Mouse (Mus musculus) stomach, embryonic 15.5 days (tissue): ENCODE results near the gene Lrrn2. TPM values are rescaled to one million over a fixed set of nuclear protein-coding genes. Genes with fewer than 3 reads are reported as not detected.
"Not testable (repeated sequence)": the region's sequence is repeated elsewhere in the genome, so short reads cannot be mapped to it uniquely, and the experiment has no call there.

Source experiments
- ATAC-seq: fragments of 200-750 bp; cut with Nextera tagmentation; 2 replicates; pipeline ENCODE4 v1.8.0; 2017; ENCODE audit warnings: low read depth, moderate number of reproducible peaks, moderate TSS enrichment; ENCODE audit not compliant: insufficient read depth, low FRiP score
- H3K27ac ChIP-seq: fragments of 300-500 bp; sonication (generic); 2 replicates; pipeline ENCODE4 v1.5.1; 2015; ENCODE audit warnings: mild to moderate bottlenecking, inconsistent platforms
- H3K27me3 ChIP-seq: fragments of 300-500 bp; sonication (generic); replicated peaks from 2 replicates; pipeline ENCODE4 v1.6.1; 2015; ENCODE audit warnings: inconsistent platforms
- H3K36me3 ChIP-seq: fragments of 300-500 bp; sonication (generic); 2 replicates; pipeline ENCODE4 v1.6.1; 2015; ENCODE audit warnings: inconsistent platforms
- H3K4me1 ChIP-seq: fragments of 300-500 bp; sonication (generic); 2 replicates; pipeline ENCODE4 v1.6.1; 2015; ENCODE audit warnings: inconsistent platforms
- H3K4me2 ChIP-seq: fragments of 300-500 bp; sonication (generic); 2 replicates; pipeline ENCODE4 v1.6.1; 2015; ENCODE audit warnings: mild to moderate bottlenecking, inconsistent platforms
- H3K4me3 ChIP-seq: fragments of 300-500 bp; sonication (generic); replicated peaks from 2 replicates; pipeline ENCODE4 v1.5.1; 2015; ENCODE audit warnings: inconsistent platforms
- H3K9ac ChIP-seq: fragments of 300-500 bp; sonication (generic); 2 replicates; pipeline ENCODE4 v1.6.1; 2015; ENCODE audit warnings: inconsistent platforms
- H3K9me3 ChIP-seq: fragments of 300-500 bp; sonication (generic); 2 replicates; pipeline ENCODE4 v1.6.1; 2016; ENCODE audit warnings: inconsistent platforms
- WGBS: fragments of 180-500 bp; shearing (Covaris S2); methylation state at CpG from one replicate; pipeline ENCODE4 v1.1.7; 2015; 5-methylcytosine and 5-hydroxymethylcytosine counted together
- microRNA-seq: library from miRNA; unstranded; fragments of <30 nt; microRNA quantifications from one replicate; pipeline ENCODE4, GENCODE M21; 2016
- polyA plus RNA-seq: library from polyadenylated mRNA; unstranded; fragments of >200 nt; fragmentation: Nextera tagmentation; extraction: Ambion mirVana; gene quantifications from 2 replicates; pipeline ENCODE4 v1.2.1, GENCODE M21; 2015

Lrrn2 gene
- polyA plus RNA-seq, 1 experiment from 2014 or later: 3.9 TPM

GRCm38 (mm10) chr1:132988556-132989459, 108.7 kb downstream of the Lrrn2 start:
- H3K36me3 ChIP-seq: peaks cover 41% of the 10 kb centered on the region

More at GRCm38 (mm10) chr1:132988556-132989459, 108.7 kb downstream of the Lrrn2 start:
- H3K27me3 ChIP-seq, H3K27ac ChIP-seq, H3K4me2 ChIP-seq, H3K4me1 ChIP-seq, H3K9ac ChIP-seq, H3K4me3 ChIP-seq, H3K9me3 ChIP-seq, ATAC-seq: not testable (repeated sequence)
- WGBS: 63% methylated on average over 12 of the region's 12 CpGs

Small RNA genes within 50 kb of the gene (microRNA-seq; reads per million reads assigned to microRNA genes)
- not detected for gene Gm44300

Other genes with a start within 250 kb of the Lrrn2 start
- 3.2 and 3.8 TPM in 2 replicates for gene Nfasc, start 138.5 kb upstream of the Lrrn2 start, polyA plus RNA-seq
- gene Mdm4, start 150.3 kb downstream of the Lrrn2 start, polyA plus RNA-seq: 33.3 and 34.9 TPM in 2 replicates
- gene Pik3c2b, start 165.4 kb downstream of the Lrrn2 start, polyA plus RNA-seq: 8.3 and 10.7 TPM in 2 replicates